Mouse (Mus musculus) right cerebral cortex, postnatal 10 days (tissue): ENCODE results near the gene Lect2.
A peak's percentile ranks its signal among the peaks of the same experiment; 100 is the strongest.

Experiments
- DNase-seq, 2 experiments: peaks; one replicate each; pipeline ENCODE4 v3.0.0; 2021; ENCODE audit warnings: low spot score in 2 of 2

The Lect2 gene

GRCm38 (mm10) chr13:56556701-56557100, 8.4 kb upstream of the Lect2 start:
- DNase-seq: no peak

DNA sequence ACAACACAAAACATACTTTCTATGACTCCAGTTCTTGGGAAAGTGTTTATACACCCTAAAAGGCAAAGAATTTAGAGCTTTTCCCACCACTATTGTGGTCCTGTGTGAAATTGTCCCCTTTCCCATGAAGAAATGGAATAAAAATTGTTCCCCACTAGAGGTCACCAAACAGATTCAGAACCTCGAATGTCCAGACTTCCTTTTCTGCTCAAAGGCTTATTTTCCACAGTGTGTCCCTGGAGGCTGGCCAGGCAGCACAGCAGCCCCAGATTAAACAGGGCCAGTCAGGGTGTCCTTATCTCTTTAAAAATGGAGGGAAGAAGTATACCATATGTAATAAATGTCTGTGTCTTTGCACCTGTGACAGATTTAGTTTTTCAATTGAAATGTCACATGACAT, 7.7 kb upstream of the Lect2 start:
- DNase-seq: peak; percentile 44 to 63

- peak; percentile 78 to 84 for DNase-seq
Observed at GRCm38 (mm10) chr13:56554409-56554808, 6.1 kb upstream of the Lect2 start.

GRCm38 (mm10) chr13:56553923-56554322, 5.6 kb upstream of the Lect2 start:
- DNase-seq: peak in 1 of 2 experiments; percentile 11

DNA sequence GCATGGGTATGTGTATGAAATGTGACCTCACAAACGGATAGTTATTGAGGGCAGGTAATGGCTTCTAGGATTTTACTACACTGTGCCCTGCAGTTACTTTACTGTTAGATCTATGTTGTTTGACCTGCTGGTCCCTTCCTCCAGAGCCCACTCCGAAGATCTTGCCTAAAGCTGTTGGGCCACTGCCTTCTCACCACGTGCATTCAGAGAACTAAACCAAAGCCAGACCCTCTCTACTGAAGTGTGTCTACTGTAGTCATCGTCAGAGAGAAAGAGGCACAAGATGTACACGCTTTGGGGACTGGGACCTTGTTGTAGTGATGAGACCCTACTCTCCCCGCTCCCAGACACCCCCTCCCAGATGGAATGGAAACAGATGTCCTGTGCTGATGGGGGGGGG, 3.4 kb upstream of the Lect2 start:
- DNase-seq: no peak

GRCm38 (mm10) chr13:56550574-56550973, 2.3 kb upstream of the Lect2 start:
- DNase-seq: peak in 1 of 2 experiments; percentile 13

GRCm38 (mm10) chr13:56549364-56549763, 1.1 kb upstream of the Lect2 start:
- peak in 1 of 2 experiments; percentile 12 for DNase-seq

DNA sequence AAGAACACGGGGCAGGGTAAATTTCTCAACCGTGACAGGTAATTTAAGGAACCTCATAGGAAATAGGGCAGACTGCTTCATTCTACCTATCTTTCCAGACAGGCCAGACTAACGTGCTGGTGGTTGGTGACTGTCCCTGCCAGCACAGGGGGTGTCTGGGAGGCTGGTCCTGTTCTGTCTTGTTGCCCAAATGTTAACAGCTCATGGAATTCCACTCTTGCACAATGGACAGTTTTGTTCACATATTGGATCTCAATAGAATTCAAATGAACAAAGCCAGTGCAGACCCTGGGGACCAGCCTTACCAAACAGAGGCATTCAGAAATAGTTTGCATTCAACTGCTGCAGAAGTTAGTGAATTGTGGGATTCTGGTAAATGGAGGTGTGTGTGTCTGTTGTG, 3.3 kb downstream of the Lect2 start:
- DNase-seq: no peak

DNA sequence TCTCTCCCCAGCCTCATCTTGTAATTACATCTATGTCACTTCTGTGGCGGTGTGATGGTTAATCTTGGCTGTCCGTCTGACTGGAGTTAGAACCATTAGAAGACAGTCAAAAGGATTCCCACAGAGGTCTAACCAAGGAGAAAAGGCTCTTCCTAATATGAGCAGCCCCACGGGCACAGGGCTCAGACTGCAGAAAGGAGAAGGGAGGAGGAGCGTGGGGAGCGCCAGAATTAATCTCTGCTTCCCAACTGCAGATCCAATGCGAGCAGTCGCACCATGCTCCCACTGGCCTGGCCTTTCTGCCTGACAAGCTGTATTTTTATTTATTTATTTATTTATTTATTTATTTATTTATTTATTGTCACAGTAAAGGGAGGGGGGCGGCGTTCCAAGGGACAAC, 4.5 kb downstream of the Lect2 start:
- DNase-seq: no peak

DNA sequence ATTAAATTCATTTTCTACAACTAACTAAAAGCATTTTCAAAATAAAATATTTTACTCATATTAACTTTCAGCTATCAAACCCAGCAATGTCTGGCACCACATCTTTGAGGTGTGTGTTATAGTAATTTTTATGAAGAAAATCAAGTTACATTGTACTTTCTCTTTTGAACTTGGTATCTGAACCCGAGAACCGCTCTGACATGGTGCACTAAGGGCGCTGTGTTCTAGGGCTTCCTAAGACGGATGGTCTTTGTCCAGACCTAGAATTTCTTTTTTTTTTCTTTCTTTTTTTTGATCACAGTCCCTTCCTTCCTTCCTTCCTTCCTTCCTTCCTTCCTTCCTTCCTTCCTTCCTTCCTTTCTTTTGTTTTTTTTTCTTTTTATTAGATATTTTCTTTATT, 8.5 kb downstream of the Lect2 start:
- DNase-seq: peak in 1 of 2 experiments; percentile 43

DNA sequence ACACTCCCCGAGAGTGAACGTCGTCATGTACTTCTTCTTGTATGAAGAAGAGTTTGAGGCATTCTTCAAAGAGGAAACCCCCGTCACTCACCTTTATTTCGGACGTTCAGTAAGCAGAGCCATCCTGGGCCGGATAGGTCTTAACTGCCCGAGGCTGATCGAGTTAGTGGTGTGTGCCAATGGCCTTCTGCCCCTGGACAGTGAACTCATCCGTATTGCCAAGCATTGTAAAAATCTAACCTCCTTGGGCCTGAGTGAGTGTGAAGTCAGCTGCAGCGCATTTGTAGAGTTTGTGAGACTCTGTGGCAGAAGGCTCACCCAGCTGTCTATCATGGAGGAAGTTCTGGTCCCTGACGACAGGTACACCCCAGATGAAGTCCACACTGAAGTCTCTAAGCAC, 11.3 kb downstream of the Lect2 start:
- no peak for DNase-seq

DNA sequence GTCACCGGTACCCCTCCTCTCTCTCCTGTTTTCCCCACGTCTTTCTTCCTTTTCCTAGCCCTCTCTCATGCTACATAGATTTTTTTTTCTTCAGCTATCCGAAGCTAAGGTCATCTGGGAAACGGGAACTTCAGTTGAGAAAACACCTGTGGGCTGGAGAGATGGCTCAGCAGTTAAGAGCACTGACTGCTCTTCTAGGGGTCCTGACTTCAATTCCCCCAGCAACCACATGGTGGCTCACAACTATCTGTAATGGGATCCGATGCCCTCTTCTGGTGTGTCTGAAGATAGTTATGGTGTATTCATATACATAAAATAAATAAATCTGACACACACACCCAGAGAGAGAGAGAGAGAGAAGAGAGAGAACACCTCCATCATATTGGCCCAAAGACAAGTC, 12.7 kb downstream of the Lect2 start:
- DNase-seq: no peak

GRCm38 (mm10) chr13:56534931-56535330, 13.4 kb downstream of the Lect2 start:
- no peak for DNase-seq

GRCm38 (mm10) chr13:56529685-56530084, 18.6 kb downstream of the Lect2 start:
- no peak for DNase-seq

GRCm38 (mm10) chr13:56529031-56529430, 19.3 kb downstream of the Lect2 start:
- no peak for DNase-seq

- DNase-seq: no peak
Observed at GRCm38 (mm10) chr13:56528281-56528680, 20.0 kb downstream of the Lect2 start.

DNA sequence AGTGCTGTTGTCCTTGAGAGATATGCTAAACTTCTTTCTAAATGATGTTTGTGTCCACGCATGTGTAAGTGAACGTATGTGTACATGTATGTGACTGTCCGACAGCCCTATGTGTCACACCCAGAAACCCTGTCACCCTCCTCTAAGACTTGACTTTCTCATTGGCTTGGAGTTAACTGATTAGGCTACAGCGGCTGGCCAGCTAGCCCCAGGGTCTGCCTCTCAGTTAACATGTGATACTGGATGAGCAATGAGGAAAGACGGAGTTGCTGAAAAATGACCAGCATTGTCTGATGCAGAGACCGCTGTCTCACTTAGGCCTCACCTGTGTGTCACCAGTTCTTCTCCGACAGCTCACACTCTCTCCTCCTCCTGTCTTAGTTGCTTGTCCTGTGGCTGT, 20.5 kb downstream of the Lect2 start:
- DNase-seq: no peak

DNA sequence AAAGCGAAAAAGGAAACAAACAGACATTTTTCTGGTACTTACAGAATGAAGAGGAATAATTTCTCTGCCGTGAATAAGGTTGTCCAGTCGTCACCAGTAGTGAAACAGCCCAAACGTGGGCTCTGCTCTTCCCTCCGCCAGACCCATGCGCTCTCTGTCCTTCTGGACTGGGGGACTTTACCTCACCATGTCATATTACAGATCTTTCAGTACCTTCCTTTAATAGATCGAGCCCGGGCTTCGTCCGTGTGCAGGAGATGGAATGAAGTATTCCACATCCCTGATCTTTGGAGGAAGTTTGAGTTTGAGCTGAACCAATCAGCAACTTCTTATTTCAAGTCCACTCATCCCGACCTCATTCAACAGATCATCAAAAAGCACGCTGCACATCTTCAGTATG, 21.4 kb downstream of the Lect2 start:
- no peak for DNase-seq

DNA sequence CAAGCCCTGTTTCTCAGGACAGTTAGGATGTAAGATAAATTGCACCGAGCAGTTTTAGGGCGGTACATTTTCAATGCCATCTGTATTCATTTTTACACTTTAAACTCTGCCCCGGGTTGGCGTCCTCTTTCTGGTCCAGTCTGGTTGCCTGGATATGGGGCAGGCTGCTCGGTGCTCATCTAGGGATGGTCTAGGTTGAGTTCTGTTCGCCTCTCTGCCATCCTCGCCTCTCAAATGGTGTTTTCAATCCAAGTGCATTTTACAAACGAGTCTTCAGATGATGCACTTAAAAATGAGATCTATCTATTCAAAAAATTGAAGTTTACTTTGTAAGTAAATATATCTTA, 25.5 kb downstream of the Lect2 start:
- DNase-seq: no peak

DNA sequence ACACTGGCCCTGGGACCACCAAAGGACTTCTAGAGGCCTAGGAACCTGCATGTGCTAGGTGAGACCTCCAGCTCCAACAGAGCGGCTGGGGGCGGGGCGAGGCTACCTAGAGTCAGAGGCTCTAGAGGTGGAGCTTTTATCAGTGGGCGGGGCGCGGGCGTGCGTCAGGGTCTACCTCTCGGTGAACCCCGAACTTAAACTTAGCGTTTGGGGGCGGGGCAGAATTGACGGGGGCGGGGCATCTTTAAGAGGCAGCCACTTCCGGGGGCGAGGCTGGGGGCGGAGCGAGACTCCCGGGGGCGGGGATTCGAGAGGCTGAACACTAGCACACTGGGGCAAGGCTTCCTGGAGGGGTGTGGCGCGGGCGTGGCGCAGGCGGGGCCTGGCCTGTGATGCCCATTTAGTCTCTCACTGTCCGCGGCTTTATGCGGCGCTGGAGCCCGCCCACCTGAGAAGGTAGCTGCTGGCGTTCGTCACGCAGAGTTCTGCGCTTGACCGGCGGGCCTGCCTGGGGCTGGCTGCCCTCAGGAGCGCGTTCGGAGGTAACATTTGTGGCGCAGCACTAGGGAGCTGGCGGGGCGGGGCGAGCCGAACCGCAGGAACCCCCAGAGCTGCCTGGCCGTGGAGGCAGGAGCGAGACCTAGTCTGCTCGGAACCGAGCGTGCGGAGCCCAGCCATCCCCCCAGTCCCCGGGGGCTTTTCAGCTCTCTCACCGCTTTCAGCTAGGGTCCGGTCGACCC, 26.1 kb downstream of the Lect2 start, which contains the start of gene Fbxl21:
Gene Fbxl21, plus strand, starts transcription at position 392 of the 740 bp plus-strand sequence.
- peak; percentile 92 to 93 for DNase-seq

- DNase-seq: no peak
Observed at GRCm38 (mm10) chr13:56516816-56517215, 31.5 kb downstream of the Lect2 start.

DNA sequence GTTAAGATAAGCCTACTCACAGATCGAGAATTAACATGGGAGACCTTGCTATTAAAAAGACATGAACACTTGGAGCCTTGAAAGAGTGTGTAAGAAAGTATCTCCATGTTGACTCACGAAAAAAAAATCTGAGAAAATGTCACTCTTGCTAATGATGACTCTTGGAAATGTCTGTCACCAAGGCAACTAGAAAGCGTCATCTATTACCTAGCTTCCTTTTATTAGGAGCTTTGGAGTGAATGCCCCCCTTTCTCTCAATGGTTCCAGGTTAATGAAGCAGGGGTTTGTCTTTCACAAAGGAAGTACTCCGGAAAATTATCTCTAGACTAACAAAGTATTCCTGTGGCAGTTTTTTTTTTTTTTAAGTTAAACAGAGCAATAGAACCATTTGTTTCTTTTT, 32.0 kb downstream of the Lect2 start:
- DNase-seq: no peak

GRCm38 (mm10) chr13:56513595-56513994, 34.7 kb downstream of the Lect2 start:
- DNase-seq: no peak

- no peak for DNase-seq
Observed at GRCm38 (mm10) chr13:56509796-56510195, 38.5 kb downstream of the Lect2 start.
